ENCODE assay signal across 19 mouse cellular contexts in the genomic region with DNA sequence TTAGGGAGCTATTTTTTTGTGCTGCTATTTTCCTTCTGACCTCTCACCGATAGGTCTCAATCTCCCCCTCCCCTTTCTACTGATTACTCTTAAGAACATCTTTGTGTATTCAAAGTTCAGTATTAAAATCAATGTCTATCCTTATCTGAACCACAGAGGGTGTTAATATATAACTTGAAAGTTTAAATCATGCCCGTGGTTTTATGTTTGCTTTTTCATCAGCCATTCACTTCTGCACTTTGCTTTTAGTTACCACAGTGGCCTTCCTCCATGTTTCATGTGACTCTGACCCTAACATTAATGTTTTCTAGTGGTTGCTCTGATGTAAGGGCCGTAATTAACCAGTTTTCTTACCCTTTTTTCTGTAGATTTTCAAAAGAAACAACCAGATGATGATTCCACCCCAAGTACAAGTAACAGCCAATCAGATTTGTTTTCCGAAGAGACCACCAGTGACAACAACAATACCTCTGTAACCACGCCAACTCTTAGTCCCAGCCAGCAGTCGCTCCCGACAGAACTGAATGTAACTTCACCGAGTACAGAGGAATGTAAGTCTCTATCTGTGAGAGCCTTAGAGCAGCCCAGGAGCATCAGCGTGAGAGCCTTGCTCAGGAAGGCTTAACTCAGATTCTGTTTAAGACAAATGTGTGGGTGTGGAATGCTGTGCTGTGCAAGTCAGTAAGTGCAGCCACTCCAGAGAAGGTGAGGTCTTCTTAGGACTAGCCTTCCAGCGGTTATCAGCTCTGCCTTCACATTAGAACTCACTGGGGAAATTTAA.
DNase-seq lines count a peak whose midpoint lies in the region; ATAC-seq and TF ChIP-seq lines count a peak whose summit lies in the region.
"Had no signal": no experiment of that assay in that cellular context is flagged by ENCODE, and none has a peak within 500 bp of the region (broad histone marks: within the 10 kb centered on the region; RNA-seq: fewer than 3 reads in every experiment).

No protein-coding gene starts in this region.

- H3K9ac ChIP-seq in heart, embryonic 16.5 days (ENCODE audit: low read length): no peak overlapping the region
- H3K9ac ChIP-seq in lung, postnatal 0 days (replicated peaks; ENCODE audit: low read depth): no peak overlapping the region
- no peak overlapping the region for H3K9ac ChIP-seq in liver, embryonic 16.5 days (ENCODE audit: low read depth, low read length)
- H3K9ac ChIP-seq: heart, embryonic 12.5 days; kidney, embryonic 15.5 days; liver, embryonic 14.5 days; neural tube, embryonic 13.5 days had no signal

- no peak for DNase-seq in heart, postnatal 10 days
- DNase-seq in lung, postnatal 0 days (ENCODE audit: low spot score): no peak
- no peak for DNase-seq in lung, postnatal 14 days
- peak; percentile 38 for DNase-seq in yolk sac, embryonic 10.5 days (ENCODE audit: low spot score)
- no peak for DNase-seq in urinary bladder, postnatal 10 days (ENCODE audit: low spot score)
- DNase-seq: adrenal gland, postnatal 14 days; cerebellum, adult 2 months; heart, postnatal 4 days; lung, postnatal 4 days had no signal

- H3K4me2 ChIP-seq in heart, embryonic 16.5 days (ENCODE audit: low read depth, low read length): no peak overlapping the region
- no peak overlapping the region for H3K4me2 ChIP-seq in lung, postnatal 0 days (replicated peaks; ENCODE audit: low read depth, low read length)
- H3K4me2 ChIP-seq in liver, embryonic 16.5 days (ENCODE audit: low read depth, low read length): peak overlapping the region; percentile 12; the same call in 1 of the 2 replicates
- H3K4me2 ChIP-seq: heart, embryonic 12.5 days; kidney, embryonic 15.5 days; neural tube, embryonic 13.5 days had no signal

- intact Hi-C loops in heart, postnatal 10 days (cut with DNase I): loop anchor here (5.0 kb wide), 1 partner anchor 47 kb away; no protein-coding TSS in a partner anchor

- H3K9me3 ChIP-seq in heart, embryonic 16.5 days (replicated peaks; ENCODE audit: control insufficient read depth, low read length): no peaks in the 10 kb centered on the region
- H3K9me3 ChIP-seq in lung, postnatal 0 days (ENCODE audit: low read length): no peaks in the 10 kb centered on the region
- H3K9me3 ChIP-seq in liver, embryonic 16.5 days (replicated peaks; ENCODE audit: control insufficient read depth, low read length): no peaks in the 10 kb centered on the region
- H3K9me3 ChIP-seq: forebrain, embryonic 10.5 days; heart, embryonic 12.5 days; kidney, embryonic 15.5 days; midbrain, embryonic 10.5 days; neural tube, embryonic 13.5 days had no signal

- WGBS in heart, embryonic 16.5 days: 63% methylated on average over 10 of the region's 10 CpGs
- WGBS in lung, postnatal 0 days: 49% methylated on average over 10 of the region's 10 CpGs
- whole genome bisulfite sequencing in liver, embryonic 16.5 days (ENCODE audit: insufficient replicate concordance): 67% methylated on average over 10 of the region's 10 CpGs

- ATAC-seq in heart, embryonic 16.5 days (replicated peaks; ENCODE audit: extremely low read depth, insufficient read depth, low FRiP score): no peak
- peak; percentile 37; the same call in 1 of the 2 replicates for ATAC-seq in lung, postnatal 0 days
- ATAC-seq in liver, embryonic 16.5 days (ENCODE audit: low read depth): peak; percentile 62
- no peak for ATAC-seq in cerebellum, adult (ENCODE audit: insufficient number of reproducible peaks, low FRiP score, low TSS enrichment)
- ATAC-seq: activated CD4-positive, CD25-positive, alpha-beta regulatory T cell, adult 4 months had no signal

- no peak overlapping the region for H3K4me3 ChIP-seq in heart, embryonic 16.5 days (ENCODE audit: low read length)
- no peak overlapping the region for H3K4me3 ChIP-seq in lung, postnatal 0 days (ENCODE audit: low read depth, low read length)
- no peak overlapping the region for H3K4me3 ChIP-seq in liver, embryonic 16.5 days (ENCODE audit: low read depth, low read length)
- H3K4me3 ChIP-seq: forebrain, embryonic 10.5 days; heart, embryonic 12.5 days; kidney, embryonic 15.5 days; midbrain, embryonic 10.5 days; neural tube, embryonic 13.5 days had no signal

- H3K4me1 ChIP-seq in heart, embryonic 16.5 days (ENCODE audit: control insufficient read depth, insufficient read depth, low read length): peaks cover 23% of the 10 kb centered on the region
- peaks cover 16% of the 10 kb centered on the region; the same call in 1 of the 2 replicates for H3K4me1 ChIP-seq in lung, postnatal 0 days (ENCODE audit: insufficient read depth, low read depth, low read length)
- H3K4me1 ChIP-seq in liver, embryonic 16.5 days (ENCODE audit: control insufficient read depth, low read depth, low read length): no peaks in the 10 kb centered on the region; the same call in 1 of the 2 replicates

- H3K27me3 ChIP-seq in heart, embryonic 16.5 days (ENCODE audit: control insufficient read depth, insufficient read depth, low read length): no peaks in the 10 kb centered on the region
- H3K27me3 ChIP-seq in lung, postnatal 0 days (replicated peaks; ENCODE audit: insufficient read depth, low read length): no peaks in the 10 kb centered on the region
- no peaks in the 10 kb centered on the region for H3K27me3 ChIP-seq in liver, embryonic 16.5 days (ENCODE audit: control insufficient read depth, insufficient read depth, low read depth, low read length)
- H3K27me3 ChIP-seq: heart, embryonic 12.5 days; kidney, embryonic 15.5 days; neural tube, embryonic 13.5 days had no signal

- H3K27ac ChIP-seq in heart, embryonic 16.5 days (ENCODE audit: low read length): 0 out of 2 replicates have a peak overlapping the region, but pooled peaks have one; percentile 35
- no peak overlapping the region for H3K27ac ChIP-seq in lung, postnatal 0 days (ENCODE audit: low read length)
- peak overlapping the region; percentile 73 for H3K27ac ChIP-seq in liver, embryonic 16.5 days (ENCODE audit: low read length)
- H3K27ac ChIP-seq: forebrain, embryonic 10.5 days; kidney, embryonic 15.5 days; liver, embryonic 14.5 days; midbrain, embryonic 10.5 days; neural tube, embryonic 13.5 days had no signal

- H3K36me3 ChIP-seq in heart, embryonic 16.5 days (ENCODE audit: control insufficient read depth, insufficient read depth): peaks cover 9% of the 10 kb centered on the region; the same call in 1 of the 2 replicates
- H3K36me3 ChIP-seq in lung, postnatal 0 days (ENCODE audit: insufficient read depth, low read length): no peaks in the 10 kb centered on the region
- no peaks in the 10 kb centered on the region for H3K36me3 ChIP-seq in liver, embryonic 16.5 days (ENCODE audit: control insufficient read depth, insufficient read depth)

- TF ChIP-seq EP300 in lung, postnatal 0 days (IDR thresholded peaks at IDR 0.05): no peak

- TF ChIP-seq CTCF in lung, postnatal 0 days (IDR thresholded peaks at IDR 0.05): no peak

Comparison
In these comparisons a context has a peak if more than half of its experiments do, and no peak if none do; other contexts are left out.
1. ATAC-seq: peak in lung, postnatal 0 days (single experiment) and liver, embryonic 16.5 days (single experiment); none in heart, embryonic 16.5 days (single experiment) and cerebellum, adult (single experiment).